Mouse (Mus musculus) lung, adult 2 months (tissue): Measurements from ENCODE around the gene Cetn3.

Experiments
- CTCF ChIP-seq: fragments of 200-500 bp; IDR thresholded peaks from 2 replicates; pipeline ENCODE4 v1.5.1; 2011; ENCODE audit warnings: mild to moderate bottlenecking, low read length, control low read depth; ENCODE audit not compliant: insufficient read depth
- POLR2A ChIP-seq: fragments of 200-500 bp; IDR thresholded peaks from 2 replicates; pipeline ENCODE4 v1.6.1; 2011; ENCODE audit warnings: low read depth, mild to moderate bottlenecking, control low read depth, low read length, borderline replicate concordance; ENCODE audit errors: extremely low read depth

GRCm38 (mm10) chr13:81840246-81840645 lies 57.4 kb downstream of the Cetn3 start:
- TF ChIP-seq CTCF (no peak), POLR2A (no peak)
